Mouse (Mus musculus) C2C12 (cell line): ENCODE results near the gene Mbip.

Experiments
- CTCF ChIP-seq: IDR thresholded peaks from one replicate; pipeline ENCODE4 v1.5.1; 2011; ENCODE audit not compliant: control insufficient read depth, insufficient read depth, insufficient read length
- MYOD1 ChIP-seq: IDR thresholded peaks from one replicate; pipeline ENCODE4 v1.6.1; 2011; ENCODE audit warnings: low read depth; ENCODE audit not compliant: control insufficient read depth, insufficient read length
- USF1 ChIP-seq: IDR thresholded peaks from one replicate; pipeline ENCODE4 v1.6.1; 2011; ENCODE audit warnings: low read depth, mild to moderate bottlenecking, control low read depth, moderate library complexity

GRCm38 (mm10) chr12:56281649-56282048 is 64.0 kb downstream of the Mbip start:
- no peak for TF ChIP-seq CTCF
- no peak for TF ChIP-seq MYOD1
- no peak for TF ChIP-seq USF1
